Mouse (Mus musculus) kidney, adult 9 months (tissue): ENCODE measurements at regions not wholly inside any gene's neighbourhood (a gene's known extent, or its start where the extent isn't known, plus 50 kb on each side); places are given as distances from the start of the nearest gene placed in this dataset.

Source experiments
- DNase-seq: peaks from one replicate; pipeline ENCODE4 v3.0.0; 2022

- no peak for DNase-seq
These were observed 188.6 kb upstream of the 1700066M21Rik start for GRCm38 (mm10) chr1:57188796-57189319.

- no peak for DNase-seq
These were observed 176.1 kb upstream of the 1700066M21Rik start for GRCm38 (mm10) chr1:57201274-57201673.

- DNase-seq, result no peak
These were observed 173.1 kb upstream of the 1700066M21Rik start for GRCm38 (mm10) chr1:57204331-57204730.

- DNase-seq, result peak; percentile 62
These were observed 172.0 kb upstream of the 1700066M21Rik start for GRCm38 (mm10) chr1:57205198-57205987.

- DNase-seq, result no peak
These were observed 170.9 kb upstream of the 1700066M21Rik start for GRCm38 (mm10) chr1:57206496-57206895.

GRCm38 (mm10) chr1:57206944-57207343 is 170.5 kb upstream of the 1700066M21Rik start:
- no peak for DNase-seq

- no peak for DNase-seq
These were observed 169.0 kb upstream of the 1700066M21Rik start for GRCm38 (mm10) chr1:57208415-57208814.

- DNase-seq, result no peak
These were observed 168.1 kb upstream of the 1700066M21Rik start for GRCm38 (mm10) chr1:57209281-57209680.

- DNase-seq, result no peak
These were observed 166.4 kb upstream of the 1700066M21Rik start for GRCm38 (mm10) chr1:57211046-57211445.

- no peak for DNase-seq
These were observed 164.0 kb upstream of the 1700066M21Rik start for GRCm38 (mm10) chr1:57213428-57213874.

GRCm38 (mm10) chr1:57214266-57214665 is 163.2 kb upstream of the 1700066M21Rik start:
- DNase-seq, result no peak

GRCm38 (mm10) chr1:57217656-57218055 is 159.8 kb upstream of the 1700066M21Rik start:
- DNase-seq, result no peak

- DNase-seq, result no peak
These were observed 159.3 kb upstream of the 1700066M21Rik start for GRCm38 (mm10) chr1:57218127-57218526.

GRCm38 (mm10) chr1:57218616-57219015 is 158.8 kb upstream of the 1700066M21Rik start:
- no peak for DNase-seq

- no peak for DNase-seq
These were observed 152.9 kb upstream of the 1700066M21Rik start for GRCm38 (mm10) chr1:57224425-57225104.

- DNase-seq, result no peak
These were observed 133.6 kb upstream of the 1700066M21Rik start for GRCm38 (mm10) chr1:57243607-57244408.

GRCm38 (mm10) chr1:57259626-57260025 is 117.8 kb upstream of the 1700066M21Rik start:
- no peak for DNase-seq

- no peak for DNase-seq
These were observed 112.2 kb upstream of the 1700066M21Rik start for GRCm38 (mm10) chr1:57265012-57265760.

GRCm38 (mm10) chr1:57266695-57267094 is 110.7 kb upstream of the 1700066M21Rik start:
- DNase-seq, result peak; percentile 5

- no peak for DNase-seq
These were observed 109.6 kb upstream of the 1700066M21Rik start for GRCm38 (mm10) chr1:57267851-57268250.

- peak; percentile 66 for DNase-seq
These were observed 107.6 kb upstream of the 1700066M21Rik start for GRCm38 (mm10) chr1:57269679-57270354.

- DNase-seq, result no peak
These were observed 104.8 kb upstream of the 1700066M21Rik start for GRCm38 (mm10) chr1:57272593-57272992.
